Mouse (Mus musculus) midbrain, embryonic 14.5 days (tissue): ENCODE measurements around the gene Gm7271. TPM values are rescaled to one million over a fixed set of nuclear protein-coding genes. Genes with fewer than 3 reads are reported as not detected.

Experiments
- ATAC-seq: fragments of 200-750 bp; cut with Nextera tagmentation; 2 replicates; pipeline ENCODE4 v1.8.0; 2017; ENCODE audit warnings: moderate number of reproducible peaks, moderate library complexity; ENCODE audit not compliant: low FRiP score, low TSS enrichment
- DNase-seq: peaks from one replicate; pipeline ENCODE4 v3.0.0-alpha.2; 2015
- H3K27ac ChIP-seq: fragments of 300-500 bp; sonication (generic); replicated peaks from 2 replicates; pipeline ENCODE4 v1.5.1; 2014; ENCODE audit warnings: mild to moderate bottlenecking, low read depth, low read length, moderate library complexity
- H3K27me3 ChIP-seq: fragments of 300-500 bp; sonication (generic); 2 replicates; pipeline ENCODE4 v1.6.1; 2014; ENCODE audit warnings: low read length, control low read depth, mixed read lengths; ENCODE audit not compliant: control insufficient read depth, insufficient read depth
- H3K36me3 ChIP-seq: fragments of 300-500 bp; sonication (generic); 2 replicates; pipeline ENCODE4 v1.6.1; 2014; ENCODE audit warnings: low read length, control low read depth; ENCODE audit not compliant: control insufficient read depth, insufficient read depth
- H3K4me1 ChIP-seq: fragments of 300-500 bp; sonication (generic); 2 replicates; pipeline ENCODE4 v1.6.1; 2014; ENCODE audit warnings: mild to moderate bottlenecking, antibody characterized with exemption, low read length, control low read depth; ENCODE audit not compliant: control insufficient read depth, insufficient read depth
- H3K4me2 ChIP-seq: fragments of 300-500 bp; sonication (generic); 2 replicates; pipeline ENCODE4 v1.6.1; 2014; ENCODE audit warnings: mild to moderate bottlenecking, low read length, moderate library complexity
- H3K4me3 ChIP-seq: fragments of 300-500 bp; sonication (generic); replicated peaks from 2 replicates; pipeline ENCODE4 v1.5.1; 2014; ENCODE audit warnings: low read depth, low read length
- H3K9ac ChIP-seq: fragments of 300-500 bp; sonication (generic); replicated peaks from 2 replicates; pipeline ENCODE4 v1.6.1; 2014; ENCODE audit warnings: mild to moderate bottlenecking, low read length, moderate library complexity
- H3K9me3 ChIP-seq: fragments of 300-500 bp; sonication (generic); 2 replicates; pipeline ENCODE4 v1.6.1; 2016; ENCODE audit warnings: low read length, control low read depth, mixed read lengths; ENCODE audit not compliant: control insufficient read depth
- WGBS: fragments of 180-500 bp; shearing (Covaris S2); extraction: QIAGEN DNeasy Blood & Tissue Kit; methylation state at CpG from one replicate; pipeline ENCODE4 v1.1.7; 2014; 5-methylcytosine and 5-hydroxymethylcytosine counted together
- polyA plus RNA-seq: library from polyadenylated mRNA; unstranded; fragments of >200 nt; fragmentation: Nextera tagmentation; extraction: Ambion mirVana; gene quantifications from 2 replicates; pipeline ENCODE4 v1.2.1, GENCODE M21; 2014

Gm7271 gene
- 0.36 TPM in 1 of 2 replicates, not detected in the other for polyA plus RNA-seq

- Histone ChIP-seq H3K4me2 (no peak within 1 kb of the TSS), H3K27ac (no peak within 1 kb of the TSS), H3K9me3 (no peaks in the 10 kb centered on the region; the same call in 1 of the 2 replicates), H3K27me3 (no peaks in the 10 kb centered on the region), H3K4me1 (no peaks in the 10 kb centered on the region), H3K36me3 (no peaks in the 10 kb centered on the region), H3K4me3 (no peak within 1 kb of the TSS), H3K9ac (0 out of 2 replicates have a peak within 1 kb of the TSS, but pooled peaks have one; percentile 3)
- ATAC-seq = no peak
- WGBS = 50% methylated on average over 5 of the region's 5 CpGs
- peak; percentile 3 for DNase-seq
Measured at GRCm38 (mm10) chr5:76483811-76484210, at the start of gene Gm7271. Gene Gm7271 (plus strand): TSS chr5:76484040.

GRCm38 (mm10) chr5:76437100-76437499, 46.7 kb upstream of the Gm7271 start:
- H3K27me3 ChIP-seq = no peaks in the 10 kb centered on the region
- no peak for ATAC-seq
- H3K4me3 ChIP-seq = no peak overlapping the region
- 86% methylated on average over 5 of the region's 5 CpGs for WGBS
- no peaks in the 10 kb centered on the region for H3K4me1 ChIP-seq
- no peaks in the 10 kb centered on the region for H3K36me3 ChIP-seq
- no peak overlapping the region for H3K4me2 ChIP-seq
- DNase-seq = no peak
- no peaks in the 10 kb centered on the region for H3K9me3 ChIP-seq
- no peak overlapping the region for H3K9ac ChIP-seq
- H3K27ac ChIP-seq = no peak overlapping the region

GRCm38 (mm10) chr5:76437696-76438095, 46.1 kb upstream of the Gm7271 start:
- ATAC-seq = no peak
- Histone ChIP-seq H3K27me3 (no peaks in the 10 kb centered on the region), H3K4me3 (no peak overlapping the region), H3K27ac (no peak overlapping the region), H3K4me1 (no peaks in the 10 kb centered on the region), H3K9ac (no peak overlapping the region), H3K4me2 (no peak overlapping the region), H3K36me3 (no peaks in the 10 kb centered on the region), H3K9me3 (no peaks in the 10 kb centered on the region)
- DNase-seq = no peak
- 81% methylated on average over 8 of the region's 8 CpGs for WGBS

- Histone ChIP-seq H3K4me3 (no peak overlapping the region), H3K27me3 (no peaks in the 10 kb centered on the region), H3K4me1 (no peaks in the 10 kb centered on the region), H3K9ac (no peak overlapping the region), H3K36me3 (no peaks in the 10 kb centered on the region), H3K4me2 (no peak overlapping the region), H3K27ac (no peak overlapping the region), H3K9me3 (no peaks in the 10 kb centered on the region)
- ATAC-seq (no peak), DNase-seq (no peak)
- WGBS = 86% methylated on average over 4 of the region's 4 CpGs
Measured at GRCm38 (mm10) chr5:76441431-76441830, 42.4 kb upstream of the Gm7271 start.

- Histone ChIP-seq H3K27me3 (no peaks in the 10 kb centered on the region), H3K9ac (no peak overlapping the region), H3K27ac (no peak overlapping the region), H3K9me3 (no peaks in the 10 kb centered on the region; the same call in 1 of the 2 replicates), H3K4me3 (no peak overlapping the region), H3K4me1 (no peaks in the 10 kb centered on the region), H3K36me3 (no peaks in the 10 kb centered on the region), H3K4me2 (no peak overlapping the region)
- ATAC-seq (no peak), DNase-seq (no peak)
- 83% methylated on average over 2 of the region's 2 CpGs for WGBS
Measured at GRCm38 (mm10) chr5:76474931-76475330, 8.9 kb upstream of the Gm7271 start.

- H3K27ac ChIP-seq = no peak overlapping the region
- no peaks in the 10 kb centered on the region for H3K36me3 ChIP-seq
- no peak overlapping the region for H3K4me3 ChIP-seq
- H3K4me2 ChIP-seq = no peak overlapping the region
- WGBS = 82% methylated on average over 4 of the region's 4 CpGs
- no peak overlapping the region for H3K9ac ChIP-seq
- H3K9me3 ChIP-seq = no peaks in the 10 kb centered on the region; the same call in 1 of the 2 replicates
- no peaks in the 10 kb centered on the region for H3K4me1 ChIP-seq
- no peaks in the 10 kb centered on the region for H3K27me3 ChIP-seq
- ATAC-seq = no peak
- DNase-seq = no peak
Measured at GRCm38 (mm10) chr5:76476873-76477272, 7.0 kb upstream of the Gm7271 start.

- WGBS = 39% methylated on average over 9 of the region's 9 CpGs
- H3K4me2 ChIP-seq = no peak overlapping the region
- no peaks in the 10 kb centered on the region for H3K36me3 ChIP-seq
- no peak overlapping the region for H3K27ac ChIP-seq
- DNase-seq (peak; percentile 22), ATAC-seq (no peak)
- no peaks in the 10 kb centered on the region; the same call in 1 of the 2 replicates for H3K9me3 ChIP-seq
- H3K9ac ChIP-seq = no peak overlapping the region
- no peaks in the 10 kb centered on the region for H3K27me3 ChIP-seq
- no peaks in the 10 kb centered on the region for H3K4me1 ChIP-seq
- H3K4me3 ChIP-seq = no peak overlapping the region
Measured at GRCm38 (mm10) chr5:76477764-76478163, 6.1 kb upstream of the Gm7271 start.

GRCm38 (mm10) chr5:76495126-76495525, 11.3 kb downstream of the Gm7271 start:
- 79% methylated on average over 13 of the region's 13 CpGs for WGBS
- Histone ChIP-seq H3K4me1 (no peaks in the 10 kb centered on the region), H3K27me3 (no peaks in the 10 kb centered on the region), H3K9me3 (no peaks in the 10 kb centered on the region), H3K9ac (no peak overlapping the region), H3K4me2 (no peak overlapping the region), H3K4me3 (no peak overlapping the region), H3K36me3 (no peaks in the 10 kb centered on the region), H3K27ac (no peak overlapping the region)
- DNase-seq (no peak), ATAC-seq (no peak)

- H3K4me2 ChIP-seq = no peak overlapping the region
- H3K36me3 ChIP-seq = no peaks in the 10 kb centered on the region
- no peak overlapping the region for H3K9ac ChIP-seq
- ATAC-seq (no peak), DNase-seq (no peak)
- H3K27ac ChIP-seq = no peak overlapping the region
- H3K4me3 ChIP-seq = no peak overlapping the region
- 87% methylated on average over 1 of the region's 1 CpGs for WGBS
- H3K4me1 ChIP-seq = no peaks in the 10 kb centered on the region
- H3K9me3 ChIP-seq = no peaks in the 10 kb centered on the region
- H3K27me3 ChIP-seq = no peaks in the 10 kb centered on the region
Measured at GRCm38 (mm10) chr5:76522446-76522845, 38.6 kb downstream of the Gm7271 start.
